Mouse (Mus musculus) lung, embryonic 16.5 days (tissue): ENCODE results near the gene Gtf2a2. TPM values are rescaled to one million over a fixed set of nuclear protein-coding genes. Genes with fewer than 3 reads are reported as not detected.
A peak's percentile ranks its signal among the peaks of the same experiment; 100 is the strongest.

Source experiments
- ATAC-seq: fragments of 200-750 bp; cut with Nextera tagmentation; 2 replicates; pipeline ENCODE4 v1.8.0; 2017; ENCODE audit warnings: low read depth, mild to moderate bottlenecking, moderate library complexity
- H3K27ac ChIP-seq: fragments of 300-500 bp; sonication (generic); 2 replicates; pipeline ENCODE4 v1.5.1; 2014; ENCODE audit warnings: mild to moderate bottlenecking, control low read depth, low read length
- H3K27me3 ChIP-seq: fragments of 300-500 bp; sonication (generic); 2 replicates; pipeline ENCODE4 v1.6.1; 2014; ENCODE audit warnings: low read depth, low read length, mixed read lengths; ENCODE audit not compliant: control insufficient read depth, insufficient read depth
- H3K36me3 ChIP-seq: fragments of 300-500 bp; sonication (generic); 2 replicates; pipeline ENCODE4 v1.6.1; 2014; ENCODE audit warnings: low read length; ENCODE audit not compliant: control insufficient read depth, insufficient read depth
- H3K4me1 ChIP-seq: fragments of 300-500 bp; sonication (generic); replicated peaks from 2 replicates; pipeline ENCODE4 v1.6.1; 2014; ENCODE audit warnings: low read length, mixed read lengths; ENCODE audit not compliant: control insufficient read depth, insufficient read depth
- H3K4me2 ChIP-seq: fragments of 300-500 bp; sonication (generic); 2 replicates; pipeline ENCODE4 v1.6.1; 2014; ENCODE audit warnings: low read depth, low read length, control low read depth
- H3K4me3 ChIP-seq: fragments of 300-500 bp; sonication (generic); 2 replicates; pipeline ENCODE4 v1.5.1; 2014; ENCODE audit warnings: mild to moderate bottlenecking, low read length, control low read depth
- H3K9ac ChIP-seq: fragments of 300-500 bp; sonication (generic); 2 replicates; pipeline ENCODE4 v1.6.1; 2014; ENCODE audit warnings: low read length, control low read depth
- H3K9me3 ChIP-seq: fragments of 300-500 bp; sonication (generic); 2 replicates; pipeline ENCODE4 v1.6.1; 2016; ENCODE audit warnings: low read length; ENCODE audit not compliant: control insufficient read depth
- WGBS: fragments of 180-500 bp; shearing (Covaris S2); extraction: QIAGEN DNeasy Blood & Tissue Kit; methylation state at CpG from one replicate; pipeline ENCODE4 v1.1.7; 2014; 5-methylcytosine and 5-hydroxymethylcytosine counted together
- polyA plus RNA-seq: library from polyadenylated mRNA; unstranded; fragments of >200 nt; fragmentation: Nextera tagmentation; extraction: Ambion mirVana; gene quantifications from 2 replicates; pipeline ENCODE4 v1.2.1, GENCODE M21; 2015

The Gtf2a2 gene
- polyA plus RNA-seq, 1 experiment from 2014 or later, result 180 TPM

DNA sequence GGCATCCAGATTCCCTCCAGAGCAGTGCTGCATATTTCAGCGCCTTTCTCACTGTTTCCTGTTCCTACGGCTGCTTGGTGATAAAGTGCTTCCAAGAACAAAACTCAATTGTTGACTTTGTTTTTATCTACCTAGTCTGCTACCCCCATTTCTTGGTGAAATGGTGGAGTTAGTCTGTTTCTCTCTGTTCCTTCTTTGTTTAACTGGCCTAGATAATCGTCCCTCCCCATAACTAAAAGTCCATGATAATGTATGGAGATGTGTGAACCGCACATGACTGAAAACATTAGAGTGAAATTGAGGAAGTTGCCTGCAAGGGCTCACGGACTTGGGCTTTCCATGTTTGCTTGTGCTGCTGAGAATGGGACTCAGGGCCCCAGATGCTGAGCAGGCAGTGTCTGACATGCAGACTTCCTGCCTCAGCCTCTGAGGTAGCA is 19.5 kb upstream of the Gtf2a2 start:
- Histone ChIP-seq H3K27me3 (no peaks in the 10 kb centered on the region), H3K9ac (peak overlapping the region; percentile 32; the same call in 1 of the 2 replicates), H3K36me3 (peaks cover 10% of the 10 kb centered on the region), H3K4me1 (peaks cover 28% of the 10 kb centered on the region), H3K9me3 (no peaks in the 10 kb centered on the region), H3K4me3 (no peak overlapping the region), H3K27ac (peak overlapping the region; percentile 46; the same call in 1 of the 2 replicates), H3K4me2 (no peak overlapping the region)
- 50% methylated on average over 5 of the region's 5 CpGs for WGBS
- ATAC-seq, result no peak

DNA sequence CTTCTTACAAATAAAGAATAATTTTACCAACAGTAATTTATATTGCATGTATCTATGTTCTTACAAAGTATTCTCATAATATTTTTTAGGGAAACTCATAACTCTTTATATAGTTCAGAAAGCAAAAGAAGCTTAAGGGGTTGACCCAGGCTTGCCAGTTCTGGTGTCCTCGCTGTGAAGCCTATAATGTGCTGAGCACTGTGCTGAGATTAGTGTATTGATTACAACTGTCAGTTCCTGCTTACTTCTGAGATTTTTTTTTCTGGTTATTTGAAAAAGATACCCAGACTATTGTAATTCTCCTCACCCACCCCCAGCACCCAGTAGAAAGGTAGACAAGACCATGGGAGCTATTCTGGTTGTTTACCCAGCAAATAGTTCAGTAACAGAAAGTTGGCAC is 18.9 kb upstream of the Gtf2a2 start:
- Histone ChIP-seq H3K36me3 (peaks cover 11% of the 10 kb centered on the region), H3K27me3 (no peaks in the 10 kb centered on the region), H3K4me2 (no peak overlapping the region), H3K9ac (no peak overlapping the region), H3K27ac (no peak overlapping the region), H3K9me3 (no peaks in the 10 kb centered on the region), H3K4me1 (peaks cover 28% of the 10 kb centered on the region), H3K4me3 (no peak overlapping the region)
- WGBS, result 72% methylated on average over 1 of the region's 1 CpGs
- no peak for ATAC-seq

DNA sequence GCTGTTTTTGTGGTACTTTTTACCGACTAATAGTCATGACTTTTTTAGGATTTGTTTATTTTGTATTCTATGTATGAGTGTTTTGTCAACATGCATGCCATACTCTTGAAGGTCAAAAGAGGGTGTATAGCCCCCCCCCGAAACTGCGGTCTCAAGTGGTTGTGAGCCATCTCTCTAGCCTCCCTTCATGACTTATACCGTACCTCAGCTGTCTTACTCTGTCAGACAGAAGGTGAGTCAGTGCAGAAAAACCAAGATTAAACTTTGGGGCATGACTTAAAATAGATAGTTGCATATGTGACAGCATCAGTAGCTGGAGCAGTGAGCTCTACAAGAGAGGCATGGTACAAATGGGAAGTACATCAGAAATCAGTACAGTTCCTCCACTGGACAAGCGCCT is 17.8 kb upstream of the Gtf2a2 start:
- H3K9me3 ChIP-seq, result no peaks in the 10 kb centered on the region
- peaks cover 25% of the 10 kb centered on the region for H3K4me1 ChIP-seq
- ATAC-seq, result no peak
- no peaks in the 10 kb centered on the region for H3K27me3 ChIP-seq
- no peak overlapping the region for H3K4me3 ChIP-seq
- WGBS, result 85% methylated on average over 5 of the region's 5 CpGs
- H3K9ac ChIP-seq, result no peak overlapping the region
- peaks cover 21% of the 10 kb centered on the region for H3K36me3 ChIP-seq
- H3K27ac ChIP-seq, result no peak overlapping the region
- no peak overlapping the region for H3K4me2 ChIP-seq

DNA sequence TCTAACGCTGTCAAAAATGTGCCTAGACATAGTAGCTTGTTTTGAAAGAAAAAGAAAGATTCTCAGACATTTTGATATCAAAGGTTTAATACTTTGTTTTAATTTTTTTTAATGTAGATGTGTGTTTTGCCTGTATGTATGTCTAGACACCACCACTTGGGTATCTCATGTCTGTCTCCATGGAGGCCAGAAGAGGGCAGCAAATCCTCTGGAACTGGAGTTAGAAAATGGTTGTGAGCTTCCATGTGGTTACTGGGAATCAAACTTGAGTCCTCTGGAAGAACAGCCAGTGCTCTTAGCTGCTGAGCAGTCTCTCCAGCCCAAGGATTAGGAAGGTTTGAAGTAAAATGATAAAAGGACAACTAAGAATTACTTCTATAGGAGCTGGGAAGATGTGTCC is 13.0 kb upstream of the Gtf2a2 start:
- Histone ChIP-seq H3K4me3 (no peak overlapping the region), H3K4me2 (no peak overlapping the region), H3K4me1 (no peaks in the 10 kb centered on the region), H3K9me3 (no peaks in the 10 kb centered on the region), H3K27me3 (no peaks in the 10 kb centered on the region), H3K9ac (no peak overlapping the region), H3K27ac (no peak overlapping the region), H3K36me3 (peaks cover 52% of the 10 kb centered on the region)
- WGBS, result 80% methylated on average over 1 of the region's 1 CpGs
- no peak for ATAC-seq

DNA sequence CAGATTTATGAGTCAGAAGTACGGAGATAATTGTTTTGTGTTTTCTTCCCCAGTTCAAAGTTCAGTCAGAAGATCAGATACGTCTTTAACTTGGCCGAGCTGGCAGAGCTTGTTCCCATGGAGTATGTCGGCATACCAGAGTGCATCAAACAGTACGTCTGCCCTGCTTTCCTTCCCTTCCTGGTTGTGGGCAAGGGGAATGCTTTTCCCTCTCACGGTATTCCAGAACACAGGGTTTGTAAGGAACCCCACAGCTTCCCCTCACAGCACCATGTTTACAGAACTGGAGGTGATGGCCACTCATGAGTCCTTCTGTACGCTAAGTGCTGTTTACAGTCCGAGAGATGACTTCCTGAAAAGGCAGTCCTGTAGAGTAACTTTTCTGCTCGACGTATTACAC is 8.8 kb upstream of the Gtf2a2 start:
- Histone ChIP-seq H3K9ac (no peak overlapping the region), H3K27me3 (no peaks in the 10 kb centered on the region), H3K4me1 (no peaks in the 10 kb centered on the region), H3K4me3 (no peak overlapping the region), H3K36me3 (peaks cover 51% of the 10 kb centered on the region), H3K9me3 (no peaks in the 10 kb centered on the region), H3K27ac (no peak overlapping the region), H3K4me2 (no peak overlapping the region)
- no peak for ATAC-seq
- WGBS, result 63% methylated on average over 10 of the region's 10 CpGs

DNA sequence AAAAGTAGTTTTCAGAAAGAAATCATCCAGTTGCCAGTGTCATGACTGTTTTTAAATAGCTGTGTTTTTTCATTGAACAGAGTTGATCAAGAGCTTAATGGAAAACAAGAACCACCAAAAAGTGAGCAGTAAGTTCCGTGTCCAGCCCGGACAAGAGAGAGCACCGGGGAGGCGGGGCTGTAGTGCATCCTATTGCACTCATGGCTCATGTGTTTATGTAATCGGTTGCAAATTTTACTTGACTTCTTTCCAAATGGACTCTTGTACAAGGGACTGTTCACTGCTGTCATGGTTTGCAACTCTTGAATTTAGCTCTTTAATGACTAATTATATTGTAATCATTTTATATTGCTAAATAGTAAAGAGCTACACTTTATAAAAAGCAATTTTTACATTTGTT is 5.4 kb upstream of the Gtf2a2 start:
- H3K27ac ChIP-seq, result no peak overlapping the region
- no peak overlapping the region for H3K4me2 ChIP-seq
- H3K9me3 ChIP-seq, result no peaks in the 10 kb centered on the region
- H3K4me3 ChIP-seq, result no peak overlapping the region
- no peak overlapping the region for H3K9ac ChIP-seq
- 74% methylated on average over 5 of the region's 5 CpGs for WGBS
- H3K36me3 ChIP-seq, result peaks cover 27% of the 10 kb centered on the region
- H3K27me3 ChIP-seq, result no peaks in the 10 kb centered on the region
- ATAC-seq, result no peak
- 0 out of 2 replicates have a peak, but pooled peaks cover 1% of the 10 kb centered on the region for H3K4me1 ChIP-seq

DNA sequence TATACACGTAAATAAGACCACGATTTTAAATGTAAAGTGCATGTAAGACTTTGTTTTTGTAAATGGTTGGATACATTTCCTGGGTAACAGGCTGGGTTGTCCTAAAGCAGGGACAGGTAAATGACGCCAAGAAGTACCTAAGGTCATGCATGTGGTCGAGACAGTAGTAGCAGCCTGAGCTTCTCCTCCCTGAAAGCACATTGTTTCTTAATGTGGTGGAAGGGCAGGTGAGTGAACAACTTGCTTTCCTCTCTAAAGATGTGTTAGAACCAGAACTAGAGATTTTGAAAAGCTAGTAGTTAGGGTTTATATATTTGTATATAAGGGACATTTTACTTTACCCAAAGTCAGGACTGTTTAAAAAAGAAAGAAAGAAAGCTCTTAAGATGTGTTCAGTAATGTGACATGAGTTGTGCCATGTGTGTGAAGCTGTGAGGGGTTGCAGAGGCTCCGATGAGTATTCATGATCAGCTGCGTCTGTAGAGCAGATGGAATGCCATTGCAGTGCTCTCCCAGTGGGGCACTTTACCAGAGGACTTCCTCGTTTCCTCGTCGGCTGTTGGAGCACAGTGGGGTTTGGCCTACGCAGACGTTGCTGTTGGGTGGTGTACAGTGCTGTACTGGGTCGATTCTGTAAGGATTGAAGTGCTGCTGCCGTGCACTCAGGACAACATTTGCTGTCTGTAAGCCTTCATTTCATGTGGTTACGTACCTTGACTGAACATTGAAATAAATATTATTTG is 4.7 kb upstream of the Gtf2a2 start:
- Histone ChIP-seq H3K4me2 (no peak overlapping the region), H3K4me3 (no peak overlapping the region), H3K27ac (no peak overlapping the region), H3K9ac (no peak overlapping the region), H3K4me1 (0 out of 2 replicates have a peak, but pooled peaks cover 2% of the 10 kb centered on the region), H3K27me3 (no peaks in the 10 kb centered on the region), H3K36me3 (peaks cover 22% of the 10 kb centered on the region; the same call in 1 of the 2 replicates), H3K9me3 (no peaks in the 10 kb centered on the region)
- WGBS, result 88% methylated on average over 14 of the region's 14 CpGs
- ATAC-seq, result no peak

DNA sequence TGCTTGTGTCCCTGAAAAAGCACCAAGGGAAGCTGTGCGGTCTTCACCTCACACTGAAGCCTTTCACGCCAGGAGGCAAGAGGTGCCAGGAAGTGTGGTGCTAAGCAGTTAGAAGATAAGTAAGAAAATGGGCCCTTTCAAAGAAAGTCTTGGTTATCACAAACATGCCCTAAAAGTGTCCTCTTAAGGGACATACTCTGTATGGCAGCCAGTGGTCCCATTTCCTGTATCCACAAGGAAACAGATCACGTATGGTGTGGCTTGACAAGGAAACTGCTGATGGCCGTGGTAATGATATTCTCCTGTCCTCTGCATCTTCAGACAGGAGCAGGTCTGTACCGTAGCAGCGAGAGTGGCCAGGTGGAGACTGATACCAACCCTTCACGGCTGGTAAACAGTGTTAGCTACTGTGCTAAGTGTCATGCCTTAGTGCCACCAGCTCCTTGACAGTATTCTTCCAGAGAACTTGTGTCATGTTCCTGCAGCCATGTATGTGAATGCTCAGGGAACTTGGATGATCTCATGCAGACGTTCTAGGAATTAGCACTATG is 2.5 kb upstream of the Gtf2a2 start:
- Histone ChIP-seq H3K36me3 (peaks cover 9% of the 10 kb centered on the region; the same call in 1 of the 2 replicates), H3K4me1 (peaks cover 15% of the 10 kb centered on the region), H3K27me3 (no peaks in the 10 kb centered on the region), H3K9ac (no peak overlapping the region), H3K4me3 (no peak overlapping the region), H3K27ac (no peak overlapping the region), H3K9me3 (no peaks in the 10 kb centered on the region), H3K4me2 (no peak overlapping the region)
- no peak for ATAC-seq
- WGBS, result 72% methylated on average over 8 of the region's 8 CpGs

DNA sequence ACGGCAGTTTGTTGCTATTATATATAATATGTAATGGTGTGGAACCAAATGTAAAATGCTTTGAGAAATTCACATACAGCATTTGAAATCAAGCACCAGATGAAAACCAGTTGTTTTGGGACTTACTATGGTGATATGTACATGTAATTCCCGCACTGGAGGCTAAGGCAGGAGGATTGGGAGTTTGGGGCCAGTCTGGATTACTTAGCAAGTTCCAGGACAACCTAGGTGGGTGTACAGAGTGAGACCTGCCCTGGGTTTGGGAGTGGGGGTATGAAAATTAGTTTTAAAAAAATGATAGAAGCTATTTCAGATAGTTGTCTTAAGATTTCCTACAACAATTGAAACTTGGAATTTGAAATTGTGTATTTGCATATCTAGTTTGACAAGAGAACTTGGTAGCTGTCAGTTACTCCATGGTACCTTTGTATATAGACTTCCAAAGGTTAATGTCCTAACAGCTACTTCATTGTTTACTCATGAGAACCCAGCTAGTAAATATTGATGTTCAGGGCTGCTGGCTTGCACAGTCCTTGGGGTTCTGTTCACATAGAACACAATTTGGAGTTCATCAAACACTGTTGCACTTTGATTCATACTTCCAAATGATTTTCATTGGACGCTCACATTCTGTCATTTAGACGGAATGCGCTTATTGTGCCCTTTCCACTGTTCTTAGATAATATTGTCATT is 1.4 kb upstream of the Gtf2a2 start:
- Histone ChIP-seq H3K9me3 (no peaks in the 10 kb centered on the region), H3K27me3 (no peaks in the 10 kb centered on the region), H3K4me3 (no peak overlapping the region), H3K36me3 (peaks cover 11% of the 10 kb centered on the region; the same call in 1 of the 2 replicates), H3K9ac (no peak overlapping the region), H3K4me1 (peaks cover 15% of the 10 kb centered on the region), H3K27ac (no peak overlapping the region), H3K4me2 (no peak overlapping the region)
- WGBS, result 94% methylated on average over 5 of the region's 5 CpGs
- no peak for ATAC-seq
